Mouse (Mus musculus): ENCODE measurements around the gene V1rd19.
"Not testable (repeated sequence)": the region's sequence is repeated elsewhere in the genome, so short reads cannot be mapped to it uniquely, and the experiment has no call there.

The V1rd19 gene

DNA sequence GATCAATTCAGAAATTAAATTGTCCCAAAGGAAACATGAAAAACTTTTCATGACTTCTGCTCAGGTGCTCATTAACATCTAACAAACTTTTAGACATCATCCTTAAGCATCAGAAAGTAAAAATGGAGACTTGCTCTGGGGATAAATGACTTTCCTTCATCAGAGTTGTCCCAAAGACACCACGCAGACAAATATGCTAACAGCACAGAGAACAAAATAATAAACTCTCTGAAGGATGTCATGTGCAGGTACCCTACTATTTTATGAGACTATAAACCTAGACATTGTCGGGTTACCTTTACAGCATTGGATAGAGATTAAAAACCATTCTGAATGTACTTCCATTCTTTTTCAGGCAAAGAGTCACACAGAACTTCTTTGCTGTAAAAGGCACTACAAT, at the start of gene V1rd19:
Gene V1rd19, plus strand, starts transcription at position 301 of the 400 bp plus-strand sequence.
- DNase-seq (ENCODE audit: low read depth, low spot score) = no peak

DNA sequence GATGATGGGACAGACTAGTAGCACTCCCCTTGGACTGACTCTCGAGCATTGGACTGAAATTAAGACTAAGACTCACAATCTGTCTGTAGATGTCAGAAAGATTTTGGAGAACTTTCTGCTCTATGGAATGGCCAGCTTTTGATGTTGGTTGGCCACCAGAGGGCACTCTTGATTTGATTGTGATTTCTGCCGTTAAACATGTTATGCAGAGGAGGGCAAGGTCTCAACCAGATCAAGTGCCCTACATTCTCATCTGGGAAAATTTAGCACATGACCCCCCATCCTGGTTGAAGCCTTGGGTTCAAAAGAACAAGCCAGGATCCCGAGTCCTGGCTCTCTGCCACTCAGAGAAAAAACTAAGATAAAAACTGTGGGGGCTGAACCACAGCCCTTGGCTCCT, 33.4 kb upstream of the V1rd19 start:
- DNase-seq (ENCODE audit: low read depth, low spot score) = peak; percentile 16

DNA sequence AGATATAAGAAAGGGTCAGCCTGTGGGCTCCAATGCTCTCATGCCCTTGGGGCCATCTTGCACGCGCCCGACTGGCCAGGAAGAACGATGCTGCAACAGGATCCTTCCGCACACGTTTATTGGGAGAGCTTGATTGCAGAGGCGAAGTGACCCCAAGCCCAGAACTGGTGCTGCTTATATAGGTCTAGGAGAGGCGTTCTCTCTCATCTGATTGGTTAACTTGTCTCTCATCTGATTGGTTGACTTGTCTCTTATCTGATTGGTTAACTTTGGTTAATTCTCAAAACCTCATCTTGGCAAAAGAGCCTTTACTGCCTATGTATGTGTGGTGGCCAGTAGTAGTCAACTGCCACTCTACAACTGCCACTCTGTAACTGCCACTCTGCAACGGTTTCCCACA, 27.2 kb upstream of the V1rd19 start, which contains the start of gene Vmn1r181:
Gene Vmn1r181, plus strand, starts transcription at position 301 of the 400 bp plus-strand sequence.
- not testable (repeated sequence) for DNase-seq (ENCODE audit: low read depth, low spot score)

DNA sequence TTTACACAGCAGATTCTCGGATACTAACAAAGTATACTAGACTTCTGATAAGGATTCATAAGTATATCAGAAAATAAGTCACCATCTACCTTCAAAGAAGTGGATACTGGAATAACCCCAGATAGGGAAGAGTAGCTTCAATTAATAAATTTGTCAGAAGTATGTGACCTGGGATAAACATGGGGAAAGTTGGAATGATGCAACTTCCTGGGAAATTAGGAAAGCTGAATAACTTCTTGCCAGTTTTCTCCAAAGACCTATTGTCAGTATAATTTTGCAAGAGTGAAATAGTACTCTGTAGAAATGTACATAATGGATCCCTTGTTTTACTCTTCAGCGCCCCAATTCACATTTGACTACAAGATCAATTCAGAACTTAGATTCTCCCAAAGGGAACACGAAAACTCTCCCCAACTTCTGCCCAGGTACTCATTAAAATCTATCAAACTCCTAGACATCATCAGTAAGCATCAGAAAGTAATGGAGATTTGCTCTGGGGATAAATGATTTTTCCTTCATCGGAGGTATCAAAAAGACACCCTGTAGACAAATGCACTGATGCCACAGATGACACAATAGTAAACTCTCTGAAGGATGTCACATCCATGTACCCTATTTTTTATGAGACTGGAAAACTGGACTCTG, 51.3 kb downstream of the V1rd19 start, which contains the start of gene Vmn1r183:
Gene Vmn1r183, plus strand, starts transcription at position 595 of the 645 bp plus-strand sequence.
- DNase-seq (ENCODE audit: low read depth, low spot score) = no peak
